Mouse (Mus musculus) left cerebral cortex, adult 8-10 months (tissue): ENCODE results near the gene Shisal2a. TPM values are rescaled to one million over a fixed set of nuclear protein-coding genes. Genes with fewer than 3 reads are reported as not detected.
A peak's percentile ranks its signal among the peaks of the same experiment; 100 is the strongest.
"Not testable (repeated sequence)": the region's sequence is repeated elsewhere in the genome, so short reads cannot be mapped to it uniquely, and the experiment has no call there.

ENCODE experiments used
- DNase-seq, 2 experiments: peaks; one replicate each; pipeline ENCODE4 v3.0.0; 2022; ENCODE audit warnings: low spot score in 2 of 2
- total RNA-seq, 4 experiments: library from RNA; stranded (reverse); gene quantifications; 2 replicates each; pipeline ENCODE4 v1.2.4; 2022

Gene Shisal2a
- total RNA-seq, 4 experiments from 2014 or later = not detected

DNA sequence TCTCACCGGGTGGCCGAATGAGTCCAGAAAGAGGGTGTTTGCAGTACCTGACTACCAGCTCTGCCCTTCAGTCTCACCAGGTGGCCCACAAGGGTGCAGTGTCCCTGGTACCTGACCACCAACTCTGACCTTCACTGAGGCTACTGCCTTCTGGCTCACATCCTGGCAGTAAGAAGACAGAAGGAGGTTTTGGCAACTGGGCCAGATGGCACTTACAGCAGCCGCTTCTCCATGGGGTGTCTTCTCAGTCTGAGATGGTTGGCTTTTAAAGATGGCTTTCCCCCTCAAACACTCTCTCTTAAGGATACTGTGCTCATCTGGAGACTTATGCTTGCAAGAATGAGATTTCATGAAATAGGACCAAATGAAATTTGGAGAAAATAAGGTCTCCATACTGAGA lies 3.7 kb downstream of the Shisal2a start:
- DNase-seq = no peak

- no peak for DNase-seq
These were observed 11.0 kb downstream of the Shisal2a start for GRCm38 (mm10) chr4:108372166-108372565.

DNA sequence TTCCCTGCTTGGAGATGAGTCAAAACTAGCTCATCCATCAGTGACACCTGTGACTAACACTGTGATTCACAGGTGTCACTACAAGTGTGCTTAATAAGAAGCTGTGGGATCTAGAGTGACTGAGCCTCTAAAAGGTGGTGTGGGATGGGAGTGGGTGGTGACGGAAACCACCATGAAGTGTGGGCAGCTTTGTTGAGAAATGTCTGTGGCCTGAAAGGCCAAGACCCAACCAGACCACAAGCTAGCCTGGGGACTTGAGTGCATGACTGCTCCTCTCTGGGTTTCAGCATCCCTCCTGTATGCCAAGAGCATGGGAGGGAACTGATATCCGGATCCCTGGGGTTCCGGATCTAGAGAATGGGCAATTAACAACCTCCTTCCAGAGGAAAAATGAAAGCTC lies 11.7 kb downstream of the Shisal2a start:
- DNase-seq = no peak

DNA sequence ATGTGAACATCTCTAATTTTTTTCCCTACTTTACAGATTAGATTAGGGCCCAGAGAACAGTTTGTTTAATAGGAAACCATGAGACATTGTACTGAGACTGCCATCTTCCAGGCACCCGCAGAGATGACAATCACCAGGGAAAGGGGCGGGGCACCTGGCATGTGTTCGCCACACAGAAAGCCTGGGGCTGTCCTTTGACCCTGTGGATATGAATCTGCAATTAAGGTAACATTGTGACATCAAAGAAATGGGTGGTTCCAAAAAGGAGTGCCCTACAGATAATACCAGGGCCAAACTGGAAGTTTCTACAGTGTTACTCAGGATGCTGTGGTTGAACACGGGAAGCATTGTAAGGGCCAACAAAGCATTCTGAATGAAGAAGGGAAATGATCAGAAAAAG lies 12.7 kb downstream of the Shisal2a start:
- no peak for DNase-seq

GRCm38 (mm10) chr4:108369254-108369653 lies 13.9 kb downstream of the Shisal2a start:
- no peak for DNase-seq

DNA sequence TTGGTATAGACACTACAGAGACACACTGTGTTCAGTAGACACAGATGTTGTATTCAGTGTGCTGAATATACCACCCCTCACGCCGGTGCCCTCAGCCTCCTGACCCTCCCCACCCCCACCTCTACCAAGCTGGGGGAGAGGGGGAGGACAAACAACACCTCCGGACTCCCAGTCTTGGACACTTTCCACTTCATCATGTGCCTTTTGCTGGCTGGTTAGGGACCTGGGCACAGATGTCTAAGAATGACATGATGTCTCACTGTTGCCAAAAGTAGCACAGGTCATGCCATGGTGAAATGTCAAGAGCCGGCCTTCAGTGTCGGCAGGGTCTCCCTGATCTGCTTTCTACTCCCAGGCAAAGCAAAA lies 19.1 kb downstream of the Shisal2a start:
- no peak for DNase-seq

- no peak for DNase-seq
These were observed 19.6 kb downstream of the Shisal2a start for GRCm38 (mm10) chr4:108363355-108364110.

DNA sequence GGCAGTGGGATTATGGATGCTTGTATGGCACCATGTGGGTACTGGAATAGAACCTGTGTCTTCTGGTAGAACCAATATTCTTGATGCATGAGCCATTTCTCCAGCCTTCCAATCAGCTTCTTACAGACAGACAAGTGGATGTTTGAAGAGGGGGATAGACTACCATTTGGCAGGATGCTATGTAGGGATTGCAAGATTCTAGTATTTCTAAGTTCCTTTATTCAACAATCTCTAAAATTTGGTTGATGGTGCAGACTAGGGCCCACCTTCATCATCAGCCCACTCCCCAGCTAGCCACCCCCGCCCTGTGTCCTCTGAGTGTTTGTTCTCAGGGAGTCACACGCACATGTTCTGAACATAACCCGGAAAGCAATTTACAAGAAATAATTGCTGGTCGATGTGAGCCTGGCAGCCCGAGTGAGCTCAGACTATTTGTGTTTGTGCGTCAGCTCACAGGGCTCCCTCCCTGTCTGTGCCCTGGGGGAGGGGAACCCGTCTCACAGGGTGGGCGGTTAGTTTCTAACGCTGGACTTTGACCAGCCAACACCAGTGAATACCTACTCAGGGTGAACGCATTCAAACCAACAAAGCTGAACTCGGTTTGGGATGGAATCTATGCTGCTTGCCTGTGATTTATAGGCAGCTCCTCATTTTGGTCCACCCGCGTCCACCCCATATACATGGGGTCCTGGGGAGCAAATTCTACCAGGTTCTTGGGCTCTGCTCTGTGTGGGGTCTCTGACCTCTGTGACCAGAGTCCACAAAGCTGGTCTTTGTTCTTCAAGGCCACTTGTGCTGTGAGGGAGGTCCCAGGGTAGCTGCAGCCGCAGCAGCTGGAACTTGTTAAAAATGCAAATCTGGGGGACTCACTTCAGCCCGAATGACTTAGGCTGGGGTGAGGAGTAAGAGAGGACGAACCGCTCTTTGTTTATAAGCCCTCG lies 20.6 kb downstream of the Shisal2a start:
- no peak for DNase-seq

DNA sequence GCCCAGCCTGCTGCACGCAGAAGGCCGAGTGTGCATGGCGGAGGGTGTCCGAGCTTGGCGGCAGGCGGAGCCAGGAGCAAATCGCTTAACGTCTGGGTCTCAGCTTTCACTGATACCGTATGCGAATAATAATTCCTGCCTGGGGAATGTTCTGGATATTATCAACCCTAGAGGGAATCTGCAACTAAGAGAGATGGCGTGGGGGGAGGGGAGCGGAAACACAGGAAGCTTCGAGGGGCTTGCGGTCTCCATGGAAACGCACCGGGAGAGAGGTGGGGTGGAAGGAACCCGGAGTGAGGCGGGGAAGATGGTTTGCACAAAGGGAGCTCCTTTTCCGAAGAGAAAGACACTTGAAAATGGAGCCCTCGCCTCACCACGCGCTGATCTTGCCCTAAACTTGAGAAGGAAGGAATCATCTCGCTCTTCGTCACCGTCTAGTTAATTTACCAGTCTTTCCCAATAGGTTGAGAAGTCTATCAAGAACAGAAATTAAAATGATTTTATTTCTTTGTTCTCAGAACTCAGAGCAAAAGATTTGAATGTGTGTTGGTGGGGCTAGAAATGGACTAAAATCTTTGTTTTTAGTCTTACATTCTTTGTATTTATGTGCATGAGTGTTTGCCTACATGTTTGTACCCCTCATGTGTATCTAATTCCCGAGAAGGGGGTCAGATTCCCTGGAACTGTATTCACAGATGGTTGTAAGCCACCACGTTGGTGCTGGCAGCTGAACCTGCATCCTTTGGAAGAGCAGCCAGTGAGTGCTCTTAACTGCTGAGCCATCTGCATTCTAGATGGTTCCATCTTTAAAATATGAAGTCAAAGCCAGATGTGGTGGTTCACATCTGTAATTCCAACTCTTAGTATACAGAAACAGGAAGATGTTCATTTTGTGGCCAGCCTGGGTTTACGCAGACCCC lies 22.8 kb downstream of the Shisal2a start:
- DNase-seq = peak in 1 of 2 experiments; percentile 53

DNA sequence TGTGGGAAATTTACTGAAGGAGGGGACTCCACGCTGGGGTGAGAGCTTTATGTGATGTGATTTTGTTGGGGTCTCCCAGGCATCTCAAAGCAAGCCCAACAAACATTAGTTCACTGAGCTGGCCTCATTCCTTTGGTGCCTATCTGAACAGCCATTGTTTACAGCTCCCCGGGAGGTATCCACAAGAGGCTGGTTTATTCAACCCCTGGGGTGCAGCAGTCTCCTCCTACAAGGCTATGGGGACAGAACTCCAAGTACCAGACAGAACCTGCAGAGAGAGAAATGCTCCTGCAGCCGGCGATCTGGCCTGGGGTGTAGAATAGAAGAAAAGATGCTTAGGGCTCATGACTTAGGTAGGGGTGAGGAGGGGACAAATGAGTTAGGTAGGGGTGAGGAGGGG lies 24.7 kb downstream of the Shisal2a start:
- DNase-seq = no peak

DNA sequence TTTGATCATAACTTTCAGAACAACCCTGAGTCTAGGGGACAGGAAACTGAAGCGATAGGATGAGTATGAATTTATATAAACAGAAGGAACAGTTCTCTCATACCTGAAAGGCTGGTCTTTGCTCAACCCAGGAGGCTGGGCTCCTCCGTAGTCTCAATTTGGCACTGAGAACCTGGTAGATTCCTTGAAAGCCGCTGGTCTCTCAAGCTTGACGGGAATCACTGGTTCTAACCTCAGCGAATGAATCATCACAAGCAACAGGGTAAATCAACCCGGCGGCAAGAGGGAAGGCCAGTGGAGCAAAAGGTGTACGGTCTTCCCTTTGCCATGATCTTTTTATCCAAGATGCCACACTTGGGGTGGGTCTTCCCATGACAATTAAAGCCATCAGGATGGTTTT lies 25.7 kb downstream of the Shisal2a start:
- no peak for DNase-seq

DNA sequence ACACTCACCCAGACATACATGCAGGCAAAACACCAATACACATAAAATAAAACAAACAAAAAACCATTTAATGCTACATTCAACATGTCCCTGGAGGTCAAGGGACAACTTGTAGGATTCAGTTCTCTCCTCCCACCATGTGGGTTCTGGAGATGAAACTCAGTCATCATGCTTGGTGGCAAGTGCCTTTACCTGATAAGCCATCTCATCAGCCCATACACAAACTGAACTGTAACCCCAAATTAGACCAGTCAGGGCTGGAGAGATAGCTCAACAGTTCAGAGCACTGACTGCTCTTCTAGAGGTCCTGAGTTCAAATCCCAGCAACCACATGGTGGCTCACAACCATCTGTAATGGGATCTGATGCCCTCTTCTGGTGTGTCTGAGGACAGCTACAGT lies 29.6 kb downstream of the Shisal2a start:
- not testable (repeated sequence) for DNase-seq

GRCm38 (mm10) chr4:108350819-108351218 lies 32.3 kb downstream of the Shisal2a start:
- DNase-seq = no peak

- DNase-seq = no peak
These were observed 33.2 kb downstream of the Shisal2a start for GRCm38 (mm10) chr4:108349836-108350547.

GRCm38 (mm10) chr4:108349064-108349463 lies 34.1 kb downstream of the Shisal2a start:
- DNase-seq = no peak

- DNase-seq = no peak
These were observed 34.8 kb downstream of the Shisal2a start for GRCm38 (mm10) chr4:108348256-108348875.

DNA sequence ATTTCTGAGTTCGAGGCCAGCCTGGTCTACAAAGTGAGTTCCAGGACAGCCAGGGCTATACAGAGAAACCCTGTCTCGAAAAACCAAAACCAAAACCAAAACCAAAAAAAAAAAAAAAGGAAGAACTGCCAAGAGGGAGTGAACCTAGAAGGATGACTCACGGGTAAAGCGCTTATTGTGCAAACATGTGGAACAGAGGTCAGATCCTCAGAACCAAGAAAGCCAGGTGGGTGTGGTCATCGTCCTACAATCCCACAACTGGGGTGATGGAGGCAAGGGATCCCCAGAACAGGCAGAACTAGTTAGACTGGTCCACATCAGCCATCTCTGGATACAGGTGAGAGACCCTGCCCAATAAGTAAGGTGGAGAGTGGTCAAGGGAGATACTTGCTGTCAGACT lies 36.0 kb downstream of the Shisal2a start:
- no peak for DNase-seq

GRCm38 (mm10) chr4:108345826-108346225 lies 37.3 kb downstream of the Shisal2a start:
- no peak for DNase-seq

DNA sequence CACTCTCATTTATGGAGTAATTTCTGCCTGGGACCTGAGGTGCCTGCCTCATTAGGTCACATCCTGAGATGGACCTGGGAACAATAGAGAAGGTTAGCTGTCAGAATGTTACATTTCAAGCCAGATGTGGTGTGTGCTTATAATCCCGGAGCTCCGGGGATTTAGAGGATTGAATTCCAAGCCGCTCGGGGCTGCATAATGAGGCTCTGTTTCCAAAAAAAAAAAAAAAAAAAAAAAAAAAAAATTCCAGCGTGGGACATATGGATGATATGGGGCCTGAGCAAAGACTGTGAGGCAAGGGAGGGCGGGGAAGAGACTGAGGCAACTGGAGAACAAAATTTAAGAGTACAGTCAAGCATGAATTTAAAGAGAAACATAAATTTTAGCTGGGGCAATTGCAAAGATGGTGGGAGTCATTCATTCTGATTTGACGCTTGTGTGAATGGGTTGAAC lies 38.5 kb downstream of the Shisal2a start:
- DNase-seq = no peak

DNA sequence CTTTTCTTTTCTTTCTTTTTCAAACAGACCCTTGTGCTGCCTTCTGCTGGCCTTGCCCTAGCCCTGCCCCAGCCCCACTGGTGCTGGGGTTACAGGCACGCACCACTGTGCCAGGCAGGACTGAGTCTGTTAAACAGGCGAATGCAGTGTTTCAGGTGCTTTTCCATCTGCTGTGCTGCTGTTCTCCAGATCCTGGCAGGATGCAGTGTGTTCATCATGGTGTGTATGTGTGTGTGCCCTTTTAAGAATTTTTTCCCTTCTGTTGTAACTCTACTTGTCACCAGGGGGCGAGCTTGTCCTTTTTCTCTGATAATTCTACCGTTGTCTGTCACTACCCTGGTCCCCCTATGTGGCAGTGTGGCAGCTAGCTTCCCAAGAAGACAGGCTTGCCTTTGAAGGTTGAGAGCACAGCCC lies 43.9 kb downstream of the Shisal2a start:
- peak in 1 of 2 experiments; percentile 31 for DNase-seq
